Mouse (Mus musculus): ENCODE data around the gene Fcgr4. TPM values are rescaled to one million over a fixed set of nuclear protein-coding genes. Genes with fewer than 3 reads are reported as not detected.
"Not testable (repeated sequence)": the region's sequence is repeated elsewhere in the genome, so short reads cannot be mapped to it uniquely, and the experiment has no call there.

The Fcgr4 gene
- total RNA-seq, 2 experiments from 2014 or later = not detected

GRCm38 (mm10) chr1:171050774-171051173 is 32.1 kb downstream of the Fcgr4 start:
- DNase-seq (ENCODE audit: low spot score in 2 of 2) = no peak

- no peak for DNase-seq (ENCODE audit: low spot score in 2 of 2)
These were observed 34.6 kb downstream of the Fcgr4 start for GRCm38 (mm10) chr1:171053305-171053704.

- DNase-seq (ENCODE audit: low spot score in 2 of 2) = no peak
These were observed 38.5 kb downstream of the Fcgr4 start for GRCm38 (mm10) chr1:171057253-171057652.

GRCm38 (mm10) chr1:171059203-171059602 is 40.5 kb downstream of the Fcgr4 start:
- no peak for DNase-seq (ENCODE audit: low spot score in 2 of 2)

GRCm38 (mm10) chr1:171060392-171060791 is 41.7 kb downstream of the Fcgr4 start:
- no peak for DNase-seq (ENCODE audit: low spot score in 2 of 2)

GRCm38 (mm10) chr1:171061566-171061965 is 42.8 kb downstream of the Fcgr4 start:
- DNase-seq (ENCODE audit: low spot score in 2 of 2) = no peak

GRCm38 (mm10) chr1:171063569-171064490 is 45.1 kb downstream of the Fcgr4 start:
- peak; percentile 63 to 68 for DNase-seq (ENCODE audit: low spot score in 2 of 2)

GRCm38 (mm10) chr1:171064491-171065242 is 45.9 kb downstream of the Fcgr4 start, which contains the start of gene Fcgr3:
Fcgr3 (minus strand) TSS chr1:171064935.
- DNase-seq (ENCODE audit: low spot score in 2 of 2) = peak; percentile 94 to 95

GRCm38 (mm10) chr1:171065243-171065587 is 46.5 kb downstream of the Fcgr4 start:
- DNase-seq (ENCODE audit: low spot score in 2 of 2) = peak; percentile 72 to 82

- peak; percentile 67 to 81 for DNase-seq (ENCODE audit: low spot score in 2 of 2)
These were observed 47.0 kb downstream of the Fcgr4 start for GRCm38 (mm10) chr1:171065768-171066167.

- DNase-seq (ENCODE audit: low spot score in 2 of 2) = not testable (repeated sequence)
These were observed 47.9 kb downstream of the Fcgr4 start for GRCm38 (mm10) chr1:171066583-171066982.

- not testable (repeated sequence) for DNase-seq (ENCODE audit: low spot score in 2 of 2)
These were observed 49.2 kb downstream of the Fcgr4 start for GRCm38 (mm10) chr1:171067928-171068327.

GRCm38 (mm10) chr1:171069508-171069907 is 50.8 kb downstream of the Fcgr4 start:
- DNase-seq (ENCODE audit: low spot score in 2 of 2) = peak in 1 of 2 experiments; percentile 34

- peak in 1 of 2 experiments; percentile 25 for DNase-seq (ENCODE audit: low spot score in 2 of 2)
These were observed 52.2 kb downstream of the Fcgr4 start for GRCm38 (mm10) chr1:171070879-171071278.

- DNase-seq (ENCODE audit: low spot score in 2 of 2) = not testable (repeated sequence)
These were observed 53.0 kb downstream of the Fcgr4 start for GRCm38 (mm10) chr1:171071726-171072125.

- DNase-seq (ENCODE audit: low spot score in 2 of 2) = not testable (repeated sequence)
These were observed 53.5 kb downstream of the Fcgr4 start for GRCm38 (mm10) chr1:171072217-171072616.

- not testable (repeated sequence) for DNase-seq (ENCODE audit: low spot score in 2 of 2)
These were observed 55.6 kb downstream of the Fcgr4 start for GRCm38 (mm10) chr1:171074283-171074682.

GRCm38 (mm10) chr1:171076176-171076575 is 57.5 kb downstream of the Fcgr4 start:
- DNase-seq (ENCODE audit: low spot score in 2 of 2) = not testable (repeated sequence)

GRCm38 (mm10) chr1:171077192-171077591 is 58.5 kb downstream of the Fcgr4 start:
- DNase-seq (ENCODE audit: low spot score in 2 of 2) = not testable (repeated sequence)

GRCm38 (mm10) chr1:171077955-171078354 is 59.2 kb downstream of the Fcgr4 start:
- peak; percentile 50 to 59 for DNase-seq (ENCODE audit: low spot score in 2 of 2)

GRCm38 (mm10) chr1:171078419-171078818 is 59.7 kb downstream of the Fcgr4 start:
- DNase-seq (ENCODE audit: low spot score in 2 of 2) = not testable (repeated sequence)

- not testable (repeated sequence) for DNase-seq (ENCODE audit: low spot score in 2 of 2)
These were observed 60.6 kb downstream of the Fcgr4 start for GRCm38 (mm10) chr1:171079345-171079744.
